Mouse (Mus musculus): Measurements from ENCODE around the gene Pcdh7. TPM values are rescaled to one million over a fixed set of nuclear protein-coding genes. Genes with fewer than 3 reads are reported as not detected.
"Not testable (repeated sequence)": the region's sequence is repeated elsewhere in the genome, so short reads cannot be mapped to it uniquely, and the experiment has no call there.

Pcdh7 gene
- polyA plus RNA-seq, 1 experiment from 2014 or later, result 8.3 TPM

- Histone ChIP-seq H3K4me2 (replicated peaks) (no peak overlapping the region), H3K4me3 (no peak overlapping the region), H3K9ac (no peak overlapping the region), H3K27me3 (no peaks in the 10 kb centered on the region), H3K9me3 (no peaks in the 10 kb centered on the region), H3K4me1 (no peaks in the 10 kb centered on the region), H3K27ac (no peak overlapping the region), H3K36me3 (no peaks in the 10 kb centered on the region)
- 78% methylated on average over 3 of the region's 3 CpGs for WGBS
- no peak for ATAC-seq (ENCODE audit: low FRiP score, low read depth)
These were observed 398.3 kb downstream of the Pcdh7 start for GRCm38 (mm10) chr5:58116096-58116495.

DNA sequence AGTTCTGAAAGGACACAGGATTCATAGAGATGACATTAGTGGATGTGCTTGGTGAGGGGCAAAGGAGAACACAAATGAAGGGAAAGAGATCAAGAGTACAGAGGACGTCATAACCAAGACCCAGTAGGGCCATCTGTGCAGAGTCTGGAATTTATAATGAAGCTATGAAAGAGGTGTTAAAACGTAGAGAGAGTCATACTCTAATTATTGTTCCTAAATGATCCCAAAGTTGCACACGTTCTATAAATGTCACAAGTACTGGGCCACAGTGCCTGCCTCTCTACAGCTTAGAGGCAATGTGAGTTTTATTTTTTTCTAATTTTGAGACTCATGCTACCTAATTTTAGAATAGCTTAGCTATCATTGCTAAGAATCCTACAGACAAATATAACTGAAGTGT is 400.1 kb downstream of the Pcdh7 start:
- Histone ChIP-seq H3K27me3 (no peaks in the 10 kb centered on the region), H3K4me2 (replicated peaks) (no peak overlapping the region), H3K9me3 (no peaks in the 10 kb centered on the region), H3K4me1 (no peaks in the 10 kb centered on the region), H3K27ac (no peak overlapping the region), H3K36me3 (no peaks in the 10 kb centered on the region), H3K4me3 (no peak overlapping the region), H3K9ac (no peak overlapping the region)
- no peak for ATAC-seq (ENCODE audit: low FRiP score, low read depth)
- 32% methylated on average over 3 of the region's 3 CpGs for WGBS

DNA sequence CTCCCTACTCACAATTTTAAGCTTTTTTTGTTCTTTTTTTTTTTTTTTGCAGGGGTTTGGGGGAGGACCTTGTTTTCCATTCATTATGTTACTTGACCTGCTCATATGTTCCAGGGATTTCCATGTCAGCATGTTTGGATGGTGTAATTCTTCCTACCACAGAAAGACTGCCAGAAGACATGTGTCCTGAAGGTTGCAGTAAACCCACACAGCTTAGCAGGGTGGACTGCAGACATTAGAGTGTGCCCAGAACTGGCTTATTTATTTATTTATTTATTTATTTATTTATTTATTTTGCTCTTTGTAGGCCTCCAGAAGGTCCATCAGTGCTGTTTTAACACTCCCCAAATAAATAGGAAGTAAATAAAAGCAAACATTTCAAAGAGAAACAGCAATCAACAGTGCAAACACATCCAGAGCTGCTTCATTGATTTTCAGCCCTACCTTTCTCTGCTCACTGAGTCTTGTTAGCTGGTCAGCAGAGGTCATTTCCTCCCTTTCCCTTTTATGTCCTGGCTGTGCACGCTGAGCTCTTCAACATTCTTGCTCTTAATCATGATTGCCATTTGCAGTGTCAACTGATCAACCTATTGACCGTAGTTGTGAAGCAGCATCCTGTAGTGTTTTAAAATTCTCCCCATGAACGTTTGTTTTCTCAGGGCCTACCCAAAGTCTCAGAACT is 401.3 kb downstream of the Pcdh7 start:
- no peak overlapping the region for H3K27ac ChIP-seq
- no peaks in the 10 kb centered on the region for H3K36me3 ChIP-seq
- 26% methylated on average over 3 of the region's 3 CpGs for WGBS
- H3K4me1 ChIP-seq, result no peaks in the 10 kb centered on the region
- no peak overlapping the region for H3K9ac ChIP-seq
- no peaks in the 10 kb centered on the region for H3K9me3 ChIP-seq
- no peak for ATAC-seq (ENCODE audit: low FRiP score, low read depth)
- H3K4me3 ChIP-seq, result no peak overlapping the region
- no peaks in the 10 kb centered on the region for H3K27me3 ChIP-seq
- H3K4me2 ChIP-seq (replicated peaks), result no peak overlapping the region

- no peak overlapping the region for H3K4me3 ChIP-seq
- no peak for ATAC-seq (ENCODE audit: low FRiP score, low read depth)
- H3K9me3 ChIP-seq, result no peaks in the 10 kb centered on the region
- 53% methylated on average over 2 of the region's 2 CpGs for WGBS
- H3K27ac ChIP-seq, result no peak overlapping the region
- H3K4me2 ChIP-seq (replicated peaks), result no peak overlapping the region
- no peaks in the 10 kb centered on the region for H3K4me1 ChIP-seq
- no peak overlapping the region for H3K9ac ChIP-seq
- H3K36me3 ChIP-seq, result no peaks in the 10 kb centered on the region
- H3K27me3 ChIP-seq, result no peaks in the 10 kb centered on the region
These were observed 426.1 kb downstream of the Pcdh7 start for GRCm38 (mm10) chr5:58143897-58144296.

DNA sequence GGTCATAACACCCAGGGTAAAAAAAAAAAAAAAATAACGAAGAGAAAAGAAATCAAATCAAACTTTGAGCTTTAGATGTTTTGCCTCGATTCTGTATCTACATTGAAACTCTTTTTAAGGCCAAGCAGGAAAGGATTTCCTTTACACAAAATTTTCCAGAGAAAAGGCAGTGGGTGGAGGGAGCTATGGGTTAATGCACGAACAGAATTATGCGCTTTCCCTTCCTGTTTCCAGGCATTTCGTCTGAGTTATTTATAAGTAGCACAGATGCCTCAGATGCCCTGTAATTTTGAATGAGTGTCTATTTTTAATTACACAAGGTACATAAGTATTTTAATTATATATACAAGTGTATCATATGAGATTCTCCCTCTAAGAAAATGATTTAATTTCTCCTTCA is 436.2 kb downstream of the Pcdh7 start:
- Histone ChIP-seq H3K27ac (no peak overlapping the region), H3K27me3 (no peaks in the 10 kb centered on the region), H3K36me3 (no peaks in the 10 kb centered on the region), H3K9me3 (no peaks in the 10 kb centered on the region), H3K4me2 (replicated peaks) (no peak overlapping the region), H3K9ac (no peak overlapping the region), H3K4me3 (no peak overlapping the region), H3K4me1 (no peaks in the 10 kb centered on the region)
- no peak for ATAC-seq (ENCODE audit: low FRiP score, low read depth)
- WGBS, result 67% methylated on average over 5 of the region's 5 CpGs

DNA sequence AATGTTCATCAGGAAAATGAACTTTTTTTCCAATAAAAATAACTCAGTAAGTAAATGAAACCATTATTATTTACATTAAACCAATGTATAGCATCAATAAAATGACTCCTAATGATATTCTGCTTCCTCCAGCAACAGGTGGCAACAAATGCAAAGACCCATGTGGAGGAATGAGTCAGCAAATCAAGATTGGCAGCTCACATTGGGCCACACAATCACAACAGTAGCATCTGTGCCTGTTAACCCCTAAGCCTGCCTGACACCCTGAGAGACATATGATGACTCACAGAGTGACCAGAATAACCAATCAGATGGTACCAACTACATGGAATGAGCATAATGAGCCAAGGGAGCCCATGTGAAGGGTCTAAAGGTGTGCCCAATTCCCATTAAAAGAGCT is 454.5 kb downstream of the Pcdh7 start:
- no peak overlapping the region for H3K9ac ChIP-seq
- H3K4me3 ChIP-seq, result no peak overlapping the region
- H3K4me1 ChIP-seq, result no peaks in the 10 kb centered on the region
- no peaks in the 10 kb centered on the region for H3K9me3 ChIP-seq
- no peak overlapping the region for H3K4me2 ChIP-seq (replicated peaks)
- ATAC-seq (ENCODE audit: low FRiP score, low read depth), result no peak
- no peaks in the 10 kb centered on the region for H3K27me3 ChIP-seq
- no peak overlapping the region for H3K27ac ChIP-seq
- no peaks in the 10 kb centered on the region for H3K36me3 ChIP-seq

DNA sequence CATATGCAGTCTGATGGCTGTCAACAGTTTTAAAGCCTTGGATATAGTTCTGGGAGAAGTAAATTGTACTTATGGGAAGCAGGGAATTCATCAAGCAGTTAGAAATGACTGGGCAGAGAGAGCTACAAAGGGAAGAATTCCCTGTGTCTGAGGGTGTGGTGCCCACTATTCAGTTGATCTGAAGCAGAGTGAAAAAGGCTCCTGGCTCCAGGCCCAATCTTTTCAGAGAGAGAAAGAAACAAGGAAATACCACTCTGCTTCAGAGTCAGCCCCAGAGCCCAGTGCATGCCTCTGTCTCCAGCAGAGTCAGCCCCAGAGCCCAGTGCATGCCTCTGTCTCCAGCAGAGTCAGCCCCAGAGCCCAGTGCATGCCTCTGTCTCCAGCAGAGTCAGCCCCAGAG is 456.6 kb downstream of the Pcdh7 start:
- not testable (repeated sequence) for H3K36me3 ChIP-seq; H3K9me3 ChIP-seq; H3K27ac ChIP-seq; H3K27me3 ChIP-seq; H3K4me3 ChIP-seq; H3K9ac ChIP-seq; ATAC-seq (ENCODE audit: low FRiP score, low read depth); H3K4me2 ChIP-seq (replicated peaks); H3K4me1 ChIP-seq

GRCm38 (mm10) chr5:58175532-58175931 is 457.8 kb downstream of the Pcdh7 start:
- Histone ChIP-seq H3K9me3 (no peaks in the 10 kb centered on the region), H3K36me3 (no peaks in the 10 kb centered on the region), H3K4me1 (no peaks in the 10 kb centered on the region), H3K4me3 (no peak overlapping the region), H3K9ac (no peak overlapping the region), H3K27ac (no peak overlapping the region), H3K4me2 (replicated peaks) (no peak overlapping the region), H3K27me3 (no peaks in the 10 kb centered on the region)
- WGBS, result 90% methylated on average over 3 of the region's 3 CpGs
- no peak for ATAC-seq (ENCODE audit: low FRiP score, low read depth)

All from limb, embryonic 13.5 days (tissue).